Mouse (Mus musculus) midbrain, embryonic 12.5 days (tissue): Measurements from ENCODE around the gene Tomm6. TPM values are rescaled to one million over a fixed set of nuclear protein-coding genes. Genes with fewer than 3 reads are reported as not detected.

ENCODE experiments used
- ATAC-seq: fragments of 200-750 bp; cut with Nextera tagmentation; 2 replicates; pipeline ENCODE4 v1.8.0; 2017; ENCODE audit warnings: low read depth, moderate TSS enrichment, moderate library complexity; ENCODE audit not compliant: low FRiP score
- H3K27ac ChIP-seq: fragments of 300-500 bp; sonication (generic); replicated peaks from 2 replicates; pipeline ENCODE4 v1.5.1; 2016; ENCODE audit warnings: mild to moderate bottlenecking
- H3K27me3 ChIP-seq: fragments of 300-500 bp; sonication (generic); 2 replicates; pipeline ENCODE4 v1.6.1; 2016; ENCODE audit warnings: mild to moderate bottlenecking
- H3K36me3 ChIP-seq: fragments of 300-500 bp; sonication (generic); 2 replicates; pipeline ENCODE4 v1.6.1; 2016
- H3K4me1 ChIP-seq: fragments of 300-500 bp; sonication (generic); 2 replicates; pipeline ENCODE4 v1.6.1; 2016
- H3K4me2 ChIP-seq: fragments of 300-500 bp; sonication (generic); replicated peaks from 2 replicates; pipeline ENCODE4 v1.6.1; 2016; ENCODE audit warnings: mild to moderate bottlenecking, moderate library complexity
- H3K4me3 ChIP-seq: fragments of 300-500 bp; sonication (generic); 2 replicates; pipeline ENCODE4 v1.5.1; 2016; ENCODE audit warnings: mild to moderate bottlenecking
- H3K9ac ChIP-seq: fragments of 300-500 bp; sonication (generic); replicated peaks from 2 replicates; pipeline ENCODE4 v1.6.1; 2016; ENCODE audit warnings: mild to moderate bottlenecking, moderate library complexity
- H3K9me3 ChIP-seq: fragments of 300-500 bp; sonication (generic); 2 replicates; pipeline ENCODE4 v1.6.1; 2016; ENCODE audit warnings: mild to moderate bottlenecking
- WGBS: fragments of 180-500 bp; shearing (Covaris S2); methylation state at CpG from one replicate; pipeline ENCODE4 v1.1.7; 2016; 5-methylcytosine and 5-hydroxymethylcytosine counted together
- polyA plus RNA-seq: library from polyadenylated mRNA; unstranded; fragments of >200 nt; fragmentation: Nextera tagmentation; extraction: Ambion mirVana; gene quantifications from 2 replicates; pipeline ENCODE4 v1.2.1, GENCODE M21; 2016

The Tomm6 gene
- 337 and 352 TPM in 2 replicates for polyA plus RNA-seq

DNA sequence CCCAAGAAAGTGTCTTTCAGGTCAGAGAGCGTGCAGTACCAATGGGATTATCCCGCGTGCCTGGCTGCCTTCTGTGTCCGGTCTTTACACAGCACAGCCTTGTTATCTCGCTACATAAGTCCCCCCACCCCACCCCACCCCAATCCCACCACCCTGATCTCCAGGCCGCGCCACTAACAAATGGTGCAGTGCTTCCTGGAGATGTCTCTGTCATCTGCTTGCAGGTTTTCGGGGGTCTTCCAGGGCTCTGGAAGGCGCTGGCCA, at the start of gene Tomm6:
TSS of gene Tomm6 (minus strand) at position 43 of the 264 bp plus-strand sequence.
- Histone ChIP-seq H3K27ac (peak within 1 kb of the TSS; percentile 85), H3K36me3 (peaks cover 13% of the 10 kb centered on the region), H3K4me3 (peak within 1 kb of the TSS; percentile 83), H3K4me1 (peaks cover 30% of the 10 kb centered on the region), H3K27me3 (peaks cover 16% of the 10 kb centered on the region), H3K9me3 (no peaks in the 10 kb centered on the region), H3K9ac (peak within 1 kb of the TSS; percentile 91), H3K4me2 (peak within 1 kb of the TSS; percentile 96)
- no peak for ATAC-seq
- WGBS = under 1% methylated on average over 9 of the region's 9 CpGs

DNA sequence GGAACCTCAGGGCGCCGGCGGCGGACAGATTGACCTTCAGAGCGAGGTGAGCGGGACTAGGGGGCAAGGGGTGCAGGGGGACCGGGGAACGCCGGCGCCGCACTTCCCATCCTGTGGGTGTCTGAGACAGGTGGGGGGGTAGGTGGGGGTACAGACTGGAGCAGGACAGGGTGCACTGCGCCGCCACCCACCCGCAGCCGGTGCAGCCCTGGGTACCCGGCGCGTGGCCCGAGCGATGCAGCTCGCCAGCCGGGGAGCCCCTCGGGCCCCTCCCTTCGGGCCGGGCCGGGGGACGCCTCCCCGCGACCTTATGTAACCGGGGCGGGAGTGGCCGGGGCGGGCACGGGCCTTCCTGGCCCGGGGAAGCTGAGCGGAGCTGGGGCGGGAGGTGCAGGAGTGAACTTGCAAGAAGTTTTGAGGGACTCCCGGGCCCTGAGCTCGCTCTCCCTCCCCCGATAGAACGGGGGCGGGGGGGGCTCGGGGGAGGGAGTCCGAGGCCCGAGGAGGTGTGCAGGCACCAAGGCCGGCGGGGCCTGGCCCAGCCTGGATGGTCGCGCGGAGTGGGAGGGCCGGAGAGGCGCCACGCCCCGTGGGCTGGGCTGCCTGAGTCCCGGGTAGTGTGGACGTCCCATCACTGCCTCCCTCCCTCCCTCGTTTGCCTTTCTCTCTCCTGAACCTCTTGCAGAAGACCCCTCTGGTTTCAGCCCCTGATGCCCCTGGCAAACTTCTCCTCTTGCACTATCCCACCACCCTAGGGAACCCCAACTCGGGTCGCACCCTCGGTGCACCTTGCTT, 49.3 kb upstream of the Tomm6 start:
- under 1% methylated on average over 45 of the region's 60 CpGs for WGBS
- Histone ChIP-seq H3K36me3 (no peaks in the 10 kb centered on the region), H3K4me1 (peaks cover 26% of the 10 kb centered on the region), H3K9me3 (no peaks in the 10 kb centered on the region), H3K4me3 (peak overlapping the region; percentile 56), H3K27me3 (peaks cover 50% of the 10 kb centered on the region), H3K27ac (no peak overlapping the region), H3K9ac (peak overlapping the region; percentile 59), H3K4me2 (peak overlapping the region; percentile 91)
- ATAC-seq = peak; percentile 69

DNA sequence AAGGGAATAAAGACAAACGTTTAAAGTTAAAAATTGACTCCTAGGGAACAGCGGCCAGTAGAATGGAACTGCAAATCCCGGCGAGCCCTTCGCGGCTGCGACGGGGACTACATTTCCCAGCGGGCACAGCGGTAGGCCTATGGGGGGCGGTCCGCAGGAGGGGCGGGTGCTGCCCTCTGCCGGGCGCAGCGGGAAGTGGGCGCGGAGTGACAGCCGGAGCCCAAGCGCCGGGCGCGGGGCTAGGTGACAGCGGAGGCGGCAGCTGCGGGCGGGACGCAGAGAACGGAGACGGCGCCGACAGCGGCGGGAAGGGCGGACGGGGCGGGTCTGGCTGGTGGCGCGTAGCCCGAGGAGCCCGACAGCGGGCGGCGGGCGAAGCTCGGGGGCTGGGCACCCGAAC, 48.7 kb upstream of the Tomm6 start, which contains the start of gene Tfeb:
TSS of gene Tfeb (plus strand) at position 175 of the 400 bp plus-strand sequence.
- H3K4me3 ChIP-seq = peak within 1 kb of the TSS; percentile 56
- peaks cover 26% of the 10 kb centered on the region for H3K4me1 ChIP-seq
- no peaks in the 10 kb centered on the region for H3K36me3 ChIP-seq
- under 1% methylated on average over 44 of the region's 47 CpGs for WGBS
- peak; percentile 81 for ATAC-seq
- no peaks in the 10 kb centered on the region for H3K9me3 ChIP-seq
- H3K4me2 ChIP-seq = peak within 1 kb of the TSS; percentile 91
- no peak within 1 kb of the TSS for H3K27ac ChIP-seq
- peak within 1 kb of the TSS; percentile 59 for H3K9ac ChIP-seq
- H3K27me3 ChIP-seq = peaks cover 49% of the 10 kb centered on the region

DNA sequence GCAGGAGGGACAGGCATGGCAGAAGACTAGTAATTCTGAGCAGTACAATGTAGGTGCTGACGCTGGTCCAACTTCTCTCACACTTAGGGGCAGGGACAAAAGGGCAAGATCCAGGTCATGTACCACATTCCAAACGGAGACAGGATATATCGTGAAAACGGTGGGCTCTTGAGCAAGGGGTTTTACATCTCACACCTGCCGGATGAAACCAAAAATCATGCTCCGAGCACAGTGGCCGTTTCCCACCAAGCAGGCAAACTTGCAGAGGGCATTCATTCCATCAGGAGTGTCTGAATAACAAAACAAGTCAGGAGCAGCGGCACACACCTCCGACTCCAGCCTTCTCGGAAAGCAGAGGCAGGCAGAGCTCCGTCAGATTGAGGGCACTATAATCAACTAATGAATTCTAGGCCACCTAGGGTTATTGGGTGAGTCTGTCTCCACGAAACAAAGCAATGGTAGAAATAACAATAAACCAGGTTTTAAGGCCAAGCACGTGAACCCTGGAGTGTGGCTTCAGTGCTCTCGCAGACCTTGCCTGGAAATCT, 47.4 kb upstream of the Tomm6 start:
- Histone ChIP-seq H3K4me2 (no peak overlapping the region), H3K4me1 (peaks cover 26% of the 10 kb centered on the region), H3K27ac (no peak overlapping the region), H3K9me3 (no peaks in the 10 kb centered on the region), H3K9ac (no peak overlapping the region), H3K4me3 (no peak overlapping the region), H3K36me3 (no peaks in the 10 kb centered on the region), H3K27me3 (peaks cover 37% of the 10 kb centered on the region)
- 72% methylated on average over 14 of the region's 14 CpGs for WGBS
- no peak for ATAC-seq

DNA sequence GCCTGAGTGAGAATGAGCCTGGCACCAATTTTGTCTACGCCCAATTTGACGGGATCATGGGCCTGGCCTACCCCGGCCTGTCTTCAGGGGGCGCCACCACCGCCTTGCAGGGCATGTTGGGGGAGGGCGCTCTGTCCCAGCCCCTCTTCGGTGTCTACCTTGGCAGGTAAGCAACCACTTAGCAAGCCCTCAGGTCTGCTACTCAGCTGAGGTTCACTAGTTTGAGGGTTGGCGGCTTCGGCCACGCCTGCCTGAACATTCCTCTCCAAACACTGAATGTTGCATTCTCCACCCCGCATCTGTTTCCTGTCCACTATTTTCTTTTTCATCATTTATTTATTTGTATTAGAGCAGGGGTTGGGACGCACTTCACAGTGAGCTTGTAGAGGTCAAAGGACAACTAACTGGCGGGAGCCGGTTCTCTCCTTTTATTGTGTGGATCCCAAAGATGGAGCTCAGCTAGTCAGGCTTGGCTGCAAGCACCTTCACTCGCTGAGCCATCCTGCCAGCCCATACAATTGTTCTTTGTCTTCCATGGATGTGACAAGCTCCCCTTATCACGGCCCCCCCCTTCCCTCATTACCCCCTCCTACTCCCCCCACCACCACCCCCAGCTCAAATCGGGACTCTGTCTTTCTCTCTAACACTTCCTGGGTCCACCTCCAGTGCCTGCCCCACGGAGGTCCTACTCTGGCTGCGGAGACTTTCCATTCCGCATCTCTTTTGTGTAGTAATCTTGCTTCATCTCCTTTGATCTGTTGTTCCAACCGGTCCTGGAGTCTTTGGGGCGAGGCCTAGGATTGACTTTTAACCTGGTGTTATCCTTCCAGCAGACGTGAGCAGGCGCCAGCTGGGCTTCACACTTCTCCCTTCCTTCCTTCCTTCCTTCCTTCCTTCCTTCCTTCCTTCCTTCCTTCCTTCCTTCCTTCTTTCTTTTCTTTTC, 42.7 kb upstream of the Tomm6 start:
- Histone ChIP-seq H3K27me3 (no peaks in the 10 kb centered on the region; the same call in 1 of the 2 replicates), H3K4me1 (no peaks in the 10 kb centered on the region), H3K36me3 (no peaks in the 10 kb centered on the region), H3K27ac (no peak overlapping the region), H3K9me3 (no peaks in the 10 kb centered on the region), H3K4me3 (no peak overlapping the region), H3K4me2 (no peak overlapping the region), H3K9ac (no peak overlapping the region)
- no peak for ATAC-seq
- 43% methylated on average over 24 of the region's 24 CpGs for WGBS

DNA sequence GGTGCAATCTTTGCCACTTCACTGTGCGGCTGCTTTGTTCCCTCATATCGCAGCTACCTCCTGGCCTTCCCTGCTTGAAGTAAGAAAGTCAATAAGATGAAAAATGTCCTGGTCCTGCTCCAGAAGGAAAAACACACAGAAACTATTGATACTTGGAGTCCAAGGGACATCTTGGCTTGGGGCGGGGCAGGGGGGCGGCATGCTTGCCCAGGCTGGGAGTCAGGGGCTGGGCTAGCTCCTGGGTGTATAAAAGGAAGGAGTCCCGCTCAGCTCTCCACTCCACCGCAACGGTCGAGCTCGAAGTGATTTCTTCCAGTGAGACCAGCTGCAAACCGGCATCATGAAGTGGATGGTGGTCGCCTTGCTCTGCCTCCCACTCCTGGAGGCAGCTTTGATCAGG, 38.4 kb upstream of the Tomm6 start, which contains the start of gene Pgc:
TSS of gene Pgc (plus strand) at position 277 of the 400 bp plus-strand sequence.
- ATAC-seq = no peak
- H3K27me3 ChIP-seq = no peaks in the 10 kb centered on the region; the same call in 1 of the 2 replicates
- H3K27ac ChIP-seq = no peak within 1 kb of the TSS
- H3K9me3 ChIP-seq = no peaks in the 10 kb centered on the region
- 86% methylated on average over 11 of the region's 11 CpGs for WGBS
- no peaks in the 10 kb centered on the region for H3K4me1 ChIP-seq
- no peak within 1 kb of the TSS for H3K4me2 ChIP-seq
- H3K9ac ChIP-seq = no peak within 1 kb of the TSS
- H3K36me3 ChIP-seq = no peaks in the 10 kb centered on the region
- H3K4me3 ChIP-seq = no peak within 1 kb of the TSS

DNA sequence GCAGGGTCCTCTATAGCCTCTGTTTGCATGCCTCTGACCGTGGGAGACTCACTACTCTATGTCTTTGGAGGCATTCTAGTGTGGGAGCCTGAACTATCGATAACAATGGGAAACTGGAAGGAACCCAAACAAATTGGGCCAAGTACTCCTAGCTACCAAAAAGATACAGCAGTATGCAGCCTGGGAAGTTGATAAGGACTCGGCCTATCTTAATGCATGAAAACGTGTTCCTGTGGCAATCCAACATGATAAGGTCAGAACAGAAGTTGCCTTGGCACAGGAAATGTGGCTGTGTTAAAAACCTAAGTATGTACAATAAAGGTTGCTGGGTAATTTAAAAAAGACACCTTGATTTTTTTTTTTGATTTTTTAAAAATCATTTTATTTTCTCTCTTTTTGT, 33.0 kb upstream of the Tomm6 start:
- WGBS = 86% methylated on average over 4 of the region's 4 CpGs
- no peak overlapping the region for H3K4me3 ChIP-seq
- 0 out of 2 replicates have a peak, but pooled peaks cover 3% of the 10 kb centered on the region for H3K27me3 ChIP-seq
- H3K9me3 ChIP-seq = no peaks in the 10 kb centered on the region
- H3K36me3 ChIP-seq = no peaks in the 10 kb centered on the region
- no peak overlapping the region for H3K4me2 ChIP-seq
- no peak for ATAC-seq
- no peak overlapping the region for H3K27ac ChIP-seq
- no peak overlapping the region for H3K9ac ChIP-seq
- no peaks in the 10 kb centered on the region for H3K4me1 ChIP-seq

DNA sequence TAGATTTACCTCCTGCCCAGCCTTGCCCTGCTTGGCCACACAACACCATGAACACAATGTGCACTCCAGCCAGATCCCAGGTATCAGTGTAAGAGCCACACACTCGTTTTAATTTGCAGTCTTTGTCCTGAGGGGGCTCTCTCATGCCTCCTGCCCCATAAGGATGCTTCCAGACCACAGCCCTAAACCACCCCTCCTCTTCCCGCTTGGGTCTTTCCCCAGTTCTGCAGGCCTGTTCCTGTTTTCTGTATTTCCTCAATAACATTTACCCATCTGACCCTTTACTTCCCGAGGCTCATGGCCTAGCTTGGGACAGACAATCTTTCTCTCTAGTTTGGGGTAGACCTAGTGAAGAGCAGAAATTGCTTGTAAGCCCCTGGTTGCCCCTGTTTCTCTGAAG, 26.9 kb upstream of the Tomm6 start:
- no peaks in the 10 kb centered on the region for H3K4me1 ChIP-seq
- H3K27me3 ChIP-seq = 0 out of 2 replicates have a peak, but pooled peaks cover 3% of the 10 kb centered on the region
- H3K9me3 ChIP-seq = no peaks in the 10 kb centered on the region
- no peak overlapping the region for H3K4me2 ChIP-seq
- no peak for ATAC-seq
- H3K4me3 ChIP-seq = no peak overlapping the region
- no peaks in the 10 kb centered on the region for H3K36me3 ChIP-seq
- 72% methylated on average over 3 of the region's 3 CpGs for WGBS
- no peak overlapping the region for H3K27ac ChIP-seq
- H3K9ac ChIP-seq = no peak overlapping the region

DNA sequence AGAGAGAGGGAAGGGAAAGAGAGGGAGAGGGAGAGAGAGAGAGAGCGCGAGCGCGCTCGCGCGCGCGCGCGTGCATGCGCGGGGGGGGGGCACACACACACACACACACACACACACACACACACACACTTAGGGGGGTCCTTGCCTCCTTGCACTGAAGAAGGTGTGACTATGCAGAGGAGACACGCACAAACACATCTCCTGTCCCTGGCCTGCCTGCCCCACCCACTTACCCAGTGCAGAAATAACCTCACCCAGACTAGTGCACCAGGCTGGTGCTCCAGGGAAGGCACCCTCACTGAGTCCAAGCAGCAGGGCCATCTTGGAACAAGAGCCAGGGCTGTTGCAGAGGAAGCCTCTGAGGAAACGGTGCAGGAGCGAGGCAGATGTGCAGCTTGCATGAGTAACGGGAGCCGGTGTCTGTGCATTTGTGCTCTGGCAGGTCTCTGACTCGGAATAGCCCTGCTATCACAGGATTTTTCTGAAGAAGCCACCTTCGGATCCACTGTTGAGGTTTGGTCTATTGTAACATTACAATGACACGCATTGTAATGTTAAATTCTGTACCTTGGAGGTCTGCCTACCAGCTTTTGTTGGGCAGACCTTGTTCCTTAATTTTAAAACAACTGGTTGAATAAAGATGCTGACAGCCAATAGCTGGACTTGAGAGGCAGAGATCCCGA, 24.8 kb upstream of the Tomm6 start:
- Histone ChIP-seq H3K36me3 (no peaks in the 10 kb centered on the region), H3K27me3 (0 out of 2 replicates have a peak, but pooled peaks cover 1% of the 10 kb centered on the region), H3K27ac (no peak overlapping the region), H3K4me3 (no peak overlapping the region), H3K9ac (no peak overlapping the region), H3K9me3 (no peaks in the 10 kb centered on the region), H3K4me2 (no peak overlapping the region), H3K4me1 (no peaks in the 10 kb centered on the region)
- 50% methylated on average over 10 of the region's 22 CpGs for WGBS
- ATAC-seq = no peak

DNA sequence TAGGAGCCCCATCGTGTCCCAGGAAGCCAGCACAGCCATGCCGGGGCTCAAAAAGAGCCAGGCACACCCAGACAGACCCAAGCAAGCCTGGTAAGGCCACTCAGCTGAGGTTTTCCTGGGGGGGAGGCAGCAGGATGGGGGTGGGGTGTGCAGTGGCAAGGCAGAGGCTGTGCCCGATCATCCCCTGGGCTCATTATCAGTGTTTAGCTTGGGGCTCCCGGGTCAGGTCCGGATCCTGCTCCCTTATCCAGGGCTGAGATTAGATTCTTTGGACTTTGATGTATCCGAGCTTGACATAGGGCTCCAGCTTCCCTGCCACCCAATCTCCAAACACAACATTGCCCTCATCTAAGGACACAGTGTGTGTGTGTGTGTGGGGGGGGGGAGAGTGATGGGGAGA, 23.7 kb upstream of the Tomm6 start:
- Histone ChIP-seq H3K9me3 (no peaks in the 10 kb centered on the region), H3K4me1 (no peaks in the 10 kb centered on the region), H3K27me3 (no peaks in the 10 kb centered on the region), H3K4me3 (no peak overlapping the region), H3K27ac (no peak overlapping the region), H3K4me2 (no peak overlapping the region), H3K36me3 (no peaks in the 10 kb centered on the region), H3K9ac (no peak overlapping the region)
- WGBS = 67% methylated on average over 6 of the region's 6 CpGs
- no peak for ATAC-seq

DNA sequence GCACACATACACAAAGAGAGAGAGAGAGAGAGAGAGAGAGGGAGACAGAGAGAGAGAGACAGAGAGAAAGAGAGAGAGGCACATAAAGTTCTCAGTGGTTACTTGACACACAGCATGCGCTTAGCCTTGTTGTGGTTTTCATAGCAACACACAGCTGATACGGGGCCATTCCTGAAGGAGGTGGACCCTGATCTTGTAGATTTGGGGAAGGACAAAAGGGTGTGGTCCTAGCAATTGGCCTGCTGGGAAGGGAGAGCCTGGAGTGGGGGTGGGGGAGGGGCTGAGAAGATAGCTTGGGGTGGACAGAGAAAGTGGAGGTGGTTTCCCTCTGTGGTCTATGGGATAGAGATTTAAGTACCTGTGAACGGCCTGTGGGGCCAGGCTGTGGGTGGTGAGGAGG, 21.9 kb upstream of the Tomm6 start:
- 79% methylated on average over 3 of the region's 3 CpGs for WGBS
- ATAC-seq = no peak
- Histone ChIP-seq H3K9me3 (no peaks in the 10 kb centered on the region), H3K27ac (no peak overlapping the region), H3K9ac (no peak overlapping the region), H3K4me2 (no peak overlapping the region), H3K4me1 (no peaks in the 10 kb centered on the region), H3K4me3 (no peak overlapping the region), H3K36me3 (no peaks in the 10 kb centered on the region), H3K27me3 (no peaks in the 10 kb centered on the region)
